Mouse (Mus musculus) olfactory bulb, adult 2 months (tissue): ENCODE results near the gene Plppr2. TPM values are rescaled to one million over a fixed set of nuclear protein-coding genes. Genes with fewer than 3 reads are reported as not detected.

ENCODE experiments used
- H3K27ac ChIP-seq: fragments of 200-500 bp; 2 replicates; pipeline ENCODE4 v1.5.1; 2012; ENCODE audit warnings: low read depth, low read length; ENCODE audit not compliant: insufficient read depth
- H3K4me1 ChIP-seq: fragments of 200-500 bp; 2 replicates; pipeline ENCODE4 v1.6.1; 2012; ENCODE audit warnings: low read length; ENCODE audit not compliant: control insufficient read depth, insufficient read depth
- H3K4me3 ChIP-seq: fragments of 200-500 bp; 2 replicates; pipeline ENCODE4 v1.5.1; 2012; ENCODE audit warnings: mild to moderate bottlenecking, low read depth, low read length, moderate library complexity; ENCODE audit not compliant: insufficient read depth
- CTCF ChIP-seq: fragments of 200-500 bp; IDR thresholded peaks from 2 replicates; pipeline ENCODE4 v1.5.1; 2012; ENCODE audit warnings: low read depth, mild to moderate bottlenecking, low read length, moderate library complexity; ENCODE audit not compliant: insufficient read depth
- POLR2A ChIP-seq: fragments of 200-500 bp; IDR thresholded peaks from 2 replicates; pipeline ENCODE4 v1.6.1; 2012; ENCODE audit warnings: mild to moderate bottlenecking, low read depth, low read length, moderate library complexity; ENCODE audit not compliant: insufficient read depth
- WGBS: fragments of 180-500 bp; shearing (Covaris S2); methylation state at CpG from one replicate; pipeline ENCODE4 v1.1.7; 2018; 5-methylcytosine and 5-hydroxymethylcytosine counted together
- polyA plus RNA-seq: library from polyadenylated mRNA; stranded (reverse); fragments of >200 nt; gene quantifications from 2 replicates; pipeline ENCODE4 v1.2.4, GENCODE M21; 2012; ENCODE audit warnings: low replicate concordance; ENCODE audit not compliant: missing spikeins, insufficient read depth, insufficient read length

Gene Plppr2
- polyA plus RNA-seq, 1 experiment, result not detected

DNA sequence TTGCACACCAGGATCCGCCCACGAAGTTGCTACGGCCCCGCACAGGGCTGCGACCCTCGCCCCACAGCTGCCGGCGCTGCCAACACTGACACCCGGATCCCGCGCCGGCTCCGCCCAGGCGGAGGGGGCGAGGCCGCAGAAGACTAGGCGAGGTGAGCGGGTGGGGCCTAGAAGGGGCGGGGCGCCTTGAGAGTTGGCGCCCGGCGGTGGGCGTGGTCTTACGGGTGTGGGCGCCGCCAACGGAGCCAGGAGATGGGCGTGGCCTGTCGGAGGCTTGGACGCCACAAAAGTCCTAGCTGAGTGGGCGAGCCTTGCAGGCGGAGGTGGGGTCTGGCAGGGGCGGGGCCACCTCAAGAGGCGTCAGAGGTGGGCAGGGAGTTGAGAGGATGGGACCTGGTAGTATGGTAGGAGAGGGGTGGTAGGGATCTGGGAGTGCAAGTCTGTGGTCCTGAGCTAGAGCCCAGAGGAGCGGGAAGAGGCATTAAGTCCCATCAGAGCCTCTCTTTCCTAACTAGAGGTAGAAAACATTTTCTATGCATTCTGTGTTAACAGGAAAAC, 18.7 kb upstream of the Plppr2 start, which contains the start of gene Rab3d:
Gene Rab3d (minus strand): TSS at position 158 of the 558 bp plus-strand sequence.
- peak; percentile 31; the same call in 1 of the 2 replicates for TF ChIP-seq POLR2A
- TF ChIP-seq CTCF, result no peak
- WGBS, result under 1% methylated on average over 36 of the region's 36 CpGs
- Histone ChIP-seq H3K4me1 (peaks cover 11% of the 10 kb centered on the region), H3K4me3 (peak within 1 kb of the TSS; percentile 59), H3K27ac (no peak within 1 kb of the TSS)

DNA sequence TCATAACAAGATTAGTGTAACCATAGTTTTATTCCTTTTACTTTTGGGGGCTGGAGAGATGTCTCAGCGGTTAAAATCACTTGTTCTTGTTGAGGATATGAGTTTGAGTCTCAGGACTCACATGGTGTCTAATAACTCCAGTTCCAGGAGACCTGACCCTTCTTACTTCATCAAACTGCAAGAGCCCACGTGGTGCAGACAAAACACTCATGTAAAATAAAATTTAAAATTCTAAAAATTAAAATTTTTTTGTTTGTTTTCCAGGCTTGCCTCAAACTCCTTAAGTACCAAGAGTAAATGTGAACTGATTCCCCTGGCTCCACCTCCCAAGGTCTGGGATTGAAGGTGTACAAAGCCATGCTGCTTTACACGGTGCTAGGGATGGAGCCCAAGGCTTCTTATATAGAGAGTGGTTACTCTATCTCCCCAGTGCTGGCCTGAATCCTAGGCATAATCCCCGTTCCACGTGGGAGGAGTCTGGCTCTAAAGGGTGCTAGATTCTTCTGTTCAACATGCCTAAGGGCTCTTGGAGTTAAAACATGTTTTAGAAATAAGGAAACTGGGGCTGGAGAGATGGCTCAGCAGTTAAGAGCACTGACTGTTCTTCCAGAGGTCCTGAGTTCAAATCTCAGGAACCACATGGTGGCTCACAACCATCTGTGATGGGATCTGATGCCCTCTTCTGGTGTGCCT, 18.0 kb upstream of the Plppr2 start:
- TF ChIP-seq CTCF, result no peak
- TF ChIP-seq POLR2A, result no peak
- H3K4me1 ChIP-seq, result peaks cover 12% of the 10 kb centered on the region
- no peak overlapping the region for H3K27ac ChIP-seq
- no peak overlapping the region for H3K4me3 ChIP-seq
- WGBS, result 26% methylated on average over 5 of the region's 5 CpGs

DNA sequence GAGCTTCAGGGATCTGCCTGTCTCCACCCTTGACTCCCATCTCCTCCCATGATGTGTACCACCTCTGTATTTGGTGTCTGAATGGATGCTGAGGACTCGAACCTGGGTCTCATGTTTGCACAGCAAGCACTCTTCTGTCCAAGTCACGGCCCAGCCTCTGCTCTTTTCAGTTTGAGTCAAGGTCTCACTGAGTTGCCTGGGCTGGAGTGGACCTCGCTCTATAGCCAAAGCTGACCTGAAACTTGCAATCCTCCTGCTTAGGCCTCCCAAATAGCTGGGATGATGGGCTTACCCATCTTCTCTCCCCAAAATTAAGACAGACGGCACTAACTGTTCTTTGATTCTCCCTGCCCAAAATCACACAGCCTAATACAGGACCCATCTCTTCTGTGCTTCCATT, 13.8 kb upstream of the Plppr2 start:
- WGBS, result 90% methylated on average over 4 of the region's 4 CpGs
- no peak overlapping the region for H3K4me3 ChIP-seq
- H3K27ac ChIP-seq, result no peak overlapping the region
- peaks cover 12% of the 10 kb centered on the region for H3K4me1 ChIP-seq
- TF ChIP-seq POLR2A (no peak), CTCF (no peak)

DNA sequence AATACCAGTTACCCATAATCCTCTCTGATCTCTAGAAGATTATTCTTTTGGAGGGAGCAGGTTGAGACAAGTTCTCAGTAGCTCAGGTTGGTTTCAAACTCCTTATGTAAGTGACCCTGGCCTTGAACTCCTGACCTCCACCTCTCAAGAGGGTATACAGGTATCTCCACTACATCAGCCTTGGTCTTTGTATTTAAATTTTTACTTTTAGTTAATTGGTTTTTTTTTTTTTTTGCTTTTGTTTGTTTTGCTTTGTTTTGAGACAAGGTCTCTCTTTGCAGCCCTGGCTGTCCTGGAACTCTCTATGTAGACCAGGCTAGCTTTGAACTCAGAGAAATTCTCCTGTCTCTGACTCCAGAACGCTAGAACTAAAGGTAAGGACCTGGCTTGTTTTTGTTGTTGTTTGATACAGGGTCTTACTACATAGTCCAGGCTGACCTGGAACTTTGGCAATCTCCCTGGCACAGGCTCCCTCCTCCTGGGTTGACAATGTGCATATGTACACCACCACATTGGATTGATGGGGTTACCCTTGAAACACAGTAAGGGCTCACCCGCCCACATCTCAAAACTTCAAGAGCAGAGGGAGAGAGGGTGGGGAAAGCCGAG, 13.2 kb upstream of the Plppr2 start:
- no peak overlapping the region for H3K27ac ChIP-seq
- H3K4me3 ChIP-seq, result no peak overlapping the region
- TF ChIP-seq CTCF (no peak), POLR2A (no peak)
- peaks cover 9% of the 10 kb centered on the region for H3K4me1 ChIP-seq
- 67% methylated on average over 3 of the region's 3 CpGs for WGBS

DNA sequence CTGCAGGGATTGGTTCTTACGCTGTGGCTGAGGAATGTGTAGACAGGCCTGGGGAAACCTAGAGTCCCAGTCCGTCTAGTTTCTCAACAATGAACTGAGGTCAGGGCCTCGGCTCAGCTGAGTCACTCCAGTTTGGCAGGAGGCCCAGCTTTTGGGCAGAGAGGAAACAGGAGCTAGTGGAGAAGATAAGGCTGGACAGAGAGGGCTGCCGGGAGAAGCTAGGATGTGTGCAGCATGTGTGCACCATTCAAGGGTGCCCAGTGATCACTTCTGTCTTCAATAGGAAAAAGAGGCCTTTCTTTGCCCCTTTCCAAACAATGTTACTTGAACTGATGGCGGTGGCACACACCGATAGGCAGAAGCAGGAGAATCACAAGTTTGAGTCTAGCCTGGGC, 12.7 kb upstream of the Plppr2 start:
- no peak overlapping the region for H3K4me3 ChIP-seq
- H3K4me1 ChIP-seq, result peaks cover 9% of the 10 kb centered on the region
- no peak overlapping the region for H3K27ac ChIP-seq
- WGBS, result 48% methylated on average over 6 of the region's 6 CpGs
- no peak for TF ChIP-seq POLR2A
- no peak for TF ChIP-seq CTCF

DNA sequence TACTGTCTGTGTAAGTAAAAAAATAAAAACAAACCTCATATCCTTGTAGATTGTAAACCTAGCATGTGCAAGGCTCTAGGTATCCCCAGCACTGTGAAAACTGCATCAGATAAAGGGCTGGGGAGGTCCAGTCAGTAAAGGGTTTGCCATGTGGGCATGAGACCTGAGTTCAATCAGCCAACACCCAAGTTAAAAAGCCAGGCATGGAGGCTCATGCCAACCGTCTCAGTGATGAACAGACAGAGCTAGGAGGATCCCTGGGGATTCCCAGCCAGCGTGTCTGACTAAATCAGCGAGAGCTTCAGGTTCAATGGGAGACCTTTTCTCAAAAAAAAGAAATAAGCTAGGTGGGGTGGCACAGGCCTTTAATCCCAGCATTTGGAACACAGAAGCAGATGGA, 11.8 kb upstream of the Plppr2 start:
- H3K4me3 ChIP-seq, result no peak overlapping the region
- no peak for TF ChIP-seq POLR2A
- no peak for TF ChIP-seq CTCF
- H3K27ac ChIP-seq, result no peak overlapping the region
- H3K4me1 ChIP-seq, result peaks cover 9% of the 10 kb centered on the region
- 95% methylated on average over 3 of the region's 3 CpGs for WGBS

DNA sequence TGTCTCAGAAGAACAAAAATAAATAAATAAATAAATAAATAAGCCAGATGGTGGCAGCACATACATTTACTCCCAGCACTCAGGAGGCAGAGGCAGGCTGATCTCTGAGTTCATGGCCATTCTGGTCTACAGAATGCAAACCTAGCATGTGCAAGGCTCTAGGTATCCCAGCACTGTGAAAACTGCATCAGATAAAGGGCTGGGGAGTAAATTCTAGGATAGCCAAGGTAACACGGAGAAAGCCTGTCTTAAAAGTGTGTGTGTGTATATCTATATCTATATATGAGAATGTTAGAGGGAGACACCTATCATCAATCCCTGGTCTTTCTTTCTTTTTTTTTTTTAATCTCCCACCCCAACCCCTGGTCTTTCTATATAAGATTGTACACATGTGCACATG, 11.3 kb upstream of the Plppr2 start:
- no peak for TF ChIP-seq POLR2A
- no peak for TF ChIP-seq CTCF
- Histone ChIP-seq H3K4me3 (no peak overlapping the region), H3K27ac (no peak overlapping the region), H3K4me1 (peaks cover 9% of the 10 kb centered on the region)
- 92% methylated on average over 1 of the region's 1 CpGs for WGBS

DNA sequence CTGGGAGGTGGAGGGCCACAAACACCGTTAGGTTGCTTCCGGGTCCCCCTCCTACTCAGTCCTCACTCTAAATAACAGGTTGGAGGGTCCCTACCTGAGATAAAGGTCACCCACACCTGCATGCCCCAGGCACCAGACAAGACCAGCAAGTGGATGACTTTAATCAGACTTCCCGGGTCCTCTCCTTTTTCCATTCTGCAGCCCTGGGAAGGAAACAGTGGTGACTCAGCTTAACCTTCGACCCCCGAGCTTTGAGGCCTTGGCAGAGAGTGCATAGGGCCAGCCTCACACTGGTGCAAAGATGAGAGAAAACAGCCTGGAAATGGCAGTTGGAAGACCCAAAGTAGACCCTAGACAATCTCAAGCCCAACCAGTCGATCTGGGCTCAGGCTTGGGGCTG, 10.7 kb upstream of the Plppr2 start:
- peaks cover 9% of the 10 kb centered on the region for H3K4me1 ChIP-seq
- 79% methylated on average over 6 of the region's 6 CpGs for WGBS
- H3K4me3 ChIP-seq, result no peak overlapping the region; the same call in 1 of the 2 replicates
- no peak overlapping the region for H3K27ac ChIP-seq
- no peak for TF ChIP-seq CTCF

DNA sequence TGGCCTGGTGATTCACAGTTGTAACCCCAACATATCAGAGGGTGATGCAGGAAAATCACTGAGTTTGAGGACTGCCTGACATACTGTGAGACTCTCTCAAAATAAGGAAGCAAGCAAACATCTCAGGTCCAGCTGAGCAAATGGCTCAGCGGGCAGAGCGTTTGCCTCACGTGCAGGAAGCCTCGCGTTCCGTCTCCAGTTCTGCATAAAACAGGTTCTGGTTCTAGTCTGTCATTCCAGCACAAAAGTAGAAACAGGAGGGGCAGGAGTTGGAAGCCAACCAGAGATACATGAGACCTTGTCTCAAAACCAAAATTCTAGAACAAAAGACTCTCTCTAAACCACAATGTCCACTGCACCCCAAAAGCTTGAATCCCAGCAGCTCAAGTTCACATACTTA, 10.0 kb upstream of the Plppr2 start:
- TF ChIP-seq CTCF, result no peak
- TF ChIP-seq POLR2A, result no peak
- WGBS, result under 1% methylated on average over 6 of the region's 6 CpGs
- peaks cover 9% of the 10 kb centered on the region for H3K4me1 ChIP-seq
- H3K4me3 ChIP-seq, result peak overlapping the region; percentile 63
- peak overlapping the region; percentile 16 for H3K27ac ChIP-seq

DNA sequence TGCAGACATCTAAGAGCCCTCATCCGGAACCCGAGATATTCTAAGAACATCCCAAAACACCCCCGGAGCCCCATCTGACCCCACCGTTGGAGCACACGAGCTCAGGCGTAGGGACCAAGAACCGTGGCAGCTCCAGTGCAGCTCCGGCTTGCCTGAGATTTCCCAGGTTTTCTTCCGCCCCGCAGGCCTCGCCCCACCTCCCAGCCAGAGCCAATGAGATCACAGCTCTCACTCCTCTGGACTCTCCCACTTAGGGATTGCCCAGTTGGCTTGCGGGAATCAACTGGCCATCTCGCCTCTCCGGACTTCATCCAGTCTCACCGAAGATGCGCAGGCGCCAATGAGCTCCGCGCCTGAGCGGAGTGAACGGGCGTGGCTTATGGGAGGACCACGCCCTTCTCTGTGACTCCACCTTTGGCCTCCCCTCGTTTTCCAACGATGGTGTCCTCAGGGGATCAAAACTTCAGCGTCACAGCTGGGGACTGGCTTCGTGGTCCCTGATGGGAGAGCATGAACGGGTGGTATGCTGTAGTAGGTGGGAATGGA, 9.6 kb upstream of the Plppr2 start, which contains the start of the genes Ccdc159 and Tmem205:
Gene Ccdc159 (plus strand): TSS at position 264 of the 546 bp plus-strand sequence.
Gene Tmem205 (minus strand): TSS at position 349 of the 546 bp plus-strand sequence.
- Histone ChIP-seq H3K27ac (peak within 1 kb of the TSS; percentile 16), H3K4me1 (peaks cover 9% of the 10 kb centered on the region), H3K4me3 (peak within 1 kb of the TSS; percentile 63)
- WGBS, result under 1% methylated on average over 28 of the region's 28 CpGs
- TF ChIP-seq CTCF (no peak), POLR2A (peak; percentile 47)
